Mouse (Mus musculus) layer of hippocampus, postnatal 36 days (tissue): ENCODE results near the gene Gm20816. TPM values are rescaled to one million over a fixed set of nuclear protein-coding genes. Genes with fewer than 3 reads are reported as not detected.
"Not testable (repeated sequence)": the region's sequence is repeated elsewhere in the genome, so short reads cannot be mapped to it uniquely, and the experiment has no call there.

Source experiments
- DNase-seq, 2 experiments: peaks; one replicate each; pipeline ENCODE4 v3.0.0; 2022
- total RNA-seq, 2 experiments: library from RNA; stranded (reverse); gene quantifications; 2 replicates each; pipeline ENCODE4 v1.2.3; 2021

Gm20816 gene
- total RNA-seq: not detected

- not testable (repeated sequence) for DNase-seq
Measured at GRCm38 (mm10) chrY:68537655-68538054, at the start of gene Gm20816. Gene Gm20816, plus strand, starts transcription at chrY:68537955.

Other genes with a start within 250 kb of the Gm20816 start
- gene Gm20937, start 243.1 kb upstream of the Gm20816 start, total RNA-seq: not detected